Mouse (Mus musculus) midbrain, embryonic 14.5 days (tissue): ENCODE results near the gene Nedd9. TPM values are rescaled to one million over a fixed set of nuclear protein-coding genes. Genes with fewer than 3 reads are reported as not detected.

ENCODE experiments used
- ATAC-seq: fragments of 200-750 bp; cut with Nextera tagmentation; 2 replicates; pipeline ENCODE4 v1.8.0; 2017; ENCODE audit warnings: moderate number of reproducible peaks, moderate library complexity; ENCODE audit not compliant: low FRiP score, low TSS enrichment
- DNase-seq: peaks from one replicate; pipeline ENCODE4 v3.0.0-alpha.2; 2015
- H3K27ac ChIP-seq: fragments of 300-500 bp; sonication (generic); replicated peaks from 2 replicates; pipeline ENCODE4 v1.5.1; 2014; ENCODE audit warnings: mild to moderate bottlenecking, low read depth, low read length, moderate library complexity
- H3K27me3 ChIP-seq: fragments of 300-500 bp; sonication (generic); 2 replicates; pipeline ENCODE4 v1.6.1; 2014; ENCODE audit warnings: low read length, control low read depth, mixed read lengths; ENCODE audit not compliant: control insufficient read depth, insufficient read depth
- H3K36me3 ChIP-seq: fragments of 300-500 bp; sonication (generic); 2 replicates; pipeline ENCODE4 v1.6.1; 2014; ENCODE audit warnings: low read length, control low read depth; ENCODE audit not compliant: control insufficient read depth, insufficient read depth
- H3K4me1 ChIP-seq: fragments of 300-500 bp; sonication (generic); 2 replicates; pipeline ENCODE4 v1.6.1; 2014; ENCODE audit warnings: mild to moderate bottlenecking, antibody characterized with exemption, low read length, control low read depth; ENCODE audit not compliant: control insufficient read depth, insufficient read depth
- H3K4me2 ChIP-seq: fragments of 300-500 bp; sonication (generic); 2 replicates; pipeline ENCODE4 v1.6.1; 2014; ENCODE audit warnings: mild to moderate bottlenecking, low read length, moderate library complexity
- H3K4me3 ChIP-seq: fragments of 300-500 bp; sonication (generic); replicated peaks from 2 replicates; pipeline ENCODE4 v1.5.1; 2014; ENCODE audit warnings: low read depth, low read length
- H3K9ac ChIP-seq: fragments of 300-500 bp; sonication (generic); replicated peaks from 2 replicates; pipeline ENCODE4 v1.6.1; 2014; ENCODE audit warnings: mild to moderate bottlenecking, low read length, moderate library complexity
- H3K9me3 ChIP-seq: fragments of 300-500 bp; sonication (generic); 2 replicates; pipeline ENCODE4 v1.6.1; 2016; ENCODE audit warnings: low read length, control low read depth, mixed read lengths; ENCODE audit not compliant: control insufficient read depth
- WGBS: fragments of 180-500 bp; shearing (Covaris S2); extraction: QIAGEN DNeasy Blood & Tissue Kit; methylation state at CpG from one replicate; pipeline ENCODE4 v1.1.7; 2014; 5-methylcytosine and 5-hydroxymethylcytosine counted together
- polyA plus RNA-seq: library from polyadenylated mRNA; unstranded; fragments of >200 nt; fragmentation: Nextera tagmentation; extraction: Ambion mirVana; gene quantifications from 2 replicates; pipeline ENCODE4 v1.2.1, GENCODE M21; 2014

Gene Nedd9
- polyA plus RNA-seq, 1 experiment from 2014 or later, result 16.3 TPM

- H3K9ac ChIP-seq, result no peak overlapping the region
- H3K27ac ChIP-seq, result no peak overlapping the region
- WGBS, result 91% methylated on average over 3 of the region's 3 CpGs
- no peaks in the 10 kb centered on the region for H3K9me3 ChIP-seq
- DNase-seq (no peak), ATAC-seq (no peak)
- no peak overlapping the region for H3K4me2 ChIP-seq
- H3K36me3 ChIP-seq, result no peaks in the 10 kb centered on the region
- H3K4me3 ChIP-seq, result no peak overlapping the region
- H3K27me3 ChIP-seq, result no peaks in the 10 kb centered on the region
- no peaks in the 10 kb centered on the region for H3K4me1 ChIP-seq
These were observed 13.6 kb upstream of the Nedd9 start for GRCm38 (mm10) chr13:41500793-41501192.

DNA sequence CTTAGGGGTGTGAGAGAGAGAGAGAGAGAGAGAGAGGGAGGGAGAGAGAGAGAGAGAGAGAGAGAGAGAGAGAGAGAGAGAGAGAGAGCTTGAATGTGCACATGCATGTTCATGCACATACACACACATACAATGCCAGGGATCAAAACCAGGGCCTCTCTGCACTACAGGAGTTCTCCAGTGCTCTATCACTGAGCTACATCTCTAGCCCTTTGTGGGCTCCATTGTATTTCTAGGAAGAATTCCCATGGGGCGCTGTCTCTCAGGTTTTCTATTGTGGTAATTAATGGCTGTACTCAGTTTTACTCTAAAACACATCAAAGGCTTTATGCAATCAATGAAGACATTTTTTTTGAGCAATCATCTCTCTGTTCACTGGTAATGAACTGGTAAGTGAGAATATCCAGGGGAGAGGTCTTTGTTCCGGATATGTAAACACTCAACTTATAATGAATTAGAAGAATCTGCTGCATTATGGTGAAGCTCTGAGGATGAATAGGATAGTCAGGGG is 11.5 kb upstream of the Nedd9 start:
- no peak for DNase-seq
- no peak for ATAC-seq
- 87% methylated on average over 2 of the region's 2 CpGs for WGBS

DNA sequence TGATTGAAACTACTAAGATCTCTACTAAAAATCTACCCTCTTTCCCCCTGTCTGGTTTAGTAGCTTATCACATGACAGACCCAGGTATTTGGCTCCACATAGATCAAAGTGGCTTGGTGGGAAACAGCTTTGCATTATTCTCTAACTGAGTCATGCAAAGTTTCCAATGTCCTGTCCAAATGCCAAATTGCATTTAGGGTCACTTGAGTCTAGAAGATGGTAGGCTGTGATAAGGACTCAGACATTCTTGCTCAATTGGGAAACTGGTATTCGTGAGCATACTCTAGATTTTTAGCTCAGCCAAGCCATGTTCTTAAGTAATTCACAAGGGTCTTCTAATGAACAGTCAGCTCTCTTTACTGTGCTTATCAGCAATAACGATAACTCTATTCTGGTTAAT is 7.5 kb upstream of the Nedd9 start:
- DNase-seq (no peak), ATAC-seq (no peak)
- H3K4me1 ChIP-seq, result 0 out of 2 replicates have a peak, but pooled peaks cover 3% of the 10 kb centered on the region
- H3K4me2 ChIP-seq, result no peak overlapping the region
- no peak overlapping the region for H3K9ac ChIP-seq
- no peaks in the 10 kb centered on the region for H3K27me3 ChIP-seq
- H3K27ac ChIP-seq, result no peak overlapping the region
- 93% methylated on average over 2 of the region's 2 CpGs for WGBS
- no peaks in the 10 kb centered on the region for H3K36me3 ChIP-seq
- H3K4me3 ChIP-seq, result no peak overlapping the region
- no peaks in the 10 kb centered on the region for H3K9me3 ChIP-seq

More for the DNA sequence above, 11.5 kb upstream of the Nedd9 start:
- Histone ChIP-seq H3K4me2 (no peak overlapping the region), H3K27ac (no peak overlapping the region), H3K9me3 (no peaks in the 10 kb centered on the region), H3K4me3 (no peak overlapping the region), H3K27me3 (no peaks in the 10 kb centered on the region), H3K4me1 (no peaks in the 10 kb centered on the region), H3K36me3 (no peaks in the 10 kb centered on the region), H3K9ac (no peak overlapping the region)

DNA sequence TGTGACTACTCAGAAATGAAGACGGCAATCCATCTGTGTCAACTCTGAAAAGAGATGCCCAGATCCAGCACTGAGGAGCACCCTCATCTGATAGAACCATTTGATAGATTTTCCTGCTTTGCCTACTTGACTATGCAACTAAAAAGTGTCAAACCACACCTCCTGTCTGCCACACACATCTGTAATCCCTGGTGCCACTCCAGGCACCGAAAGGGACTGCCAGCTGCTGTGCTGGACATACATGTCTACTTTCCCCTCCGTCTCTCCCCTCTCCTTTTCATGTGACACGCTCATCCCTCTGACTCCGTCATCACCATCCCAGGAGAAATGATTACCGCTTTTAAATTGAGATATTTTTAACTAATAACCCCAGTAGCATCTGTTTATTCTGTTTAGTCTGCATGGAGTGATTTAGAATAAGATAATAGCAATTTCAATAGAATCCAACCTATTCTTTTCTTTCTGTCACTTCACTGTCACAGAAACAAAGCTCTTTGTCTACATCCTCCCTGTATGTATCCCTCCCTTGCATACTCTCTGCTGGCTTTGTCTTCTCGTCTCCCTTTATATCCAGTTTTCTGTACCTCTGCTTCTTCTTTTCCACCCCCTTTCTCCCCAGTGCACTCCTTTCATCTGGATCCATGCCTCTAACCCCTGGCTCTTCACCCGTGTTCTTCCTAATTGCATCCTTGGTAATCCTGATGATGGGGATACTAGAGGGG is 5.0 kb upstream of the Nedd9 start:
- H3K4me2 ChIP-seq, result no peak overlapping the region
- no peak overlapping the region for H3K27ac ChIP-seq
- no peaks in the 10 kb centered on the region for H3K9me3 ChIP-seq
- no peak overlapping the region for H3K9ac ChIP-seq
- no peak for DNase-seq
- 0 out of 2 replicates have a peak, but pooled peaks cover 3% of the 10 kb centered on the region for H3K4me1 ChIP-seq
- H3K36me3 ChIP-seq, result no peaks in the 10 kb centered on the region
- no peak for ATAC-seq
- H3K27me3 ChIP-seq, result no peaks in the 10 kb centered on the region
- WGBS, result 55% methylated on average over 8 of the region's 8 CpGs
- no peak overlapping the region for H3K4me3 ChIP-seq

GRCm38 (mm10) chr13:41491522-41491921 is 4.4 kb upstream of the Nedd9 start:
- H3K4me1 ChIP-seq, result 0 out of 2 replicates have a peak, but pooled peaks cover 3% of the 10 kb centered on the region
- H3K27ac ChIP-seq, result no peak overlapping the region
- H3K4me3 ChIP-seq, result no peak overlapping the region
- H3K4me2 ChIP-seq, result no peak overlapping the region
- H3K36me3 ChIP-seq, result no peaks in the 10 kb centered on the region
- no peaks in the 10 kb centered on the region for H3K9me3 ChIP-seq
- no peak overlapping the region for H3K9ac ChIP-seq
- DNase-seq, result no peak
- WGBS, result 84% methylated on average over 7 of the region's 7 CpGs
- no peak for ATAC-seq
- H3K27me3 ChIP-seq, result no peaks in the 10 kb centered on the region

GRCm38 (mm10) chr13:41490282-41490681 is 3.1 kb upstream of the Nedd9 start:
- H3K27ac ChIP-seq, result no peak overlapping the region
- H3K9ac ChIP-seq, result no peak overlapping the region
- no peak for ATAC-seq
- DNase-seq, result no peak
- 0 out of 2 replicates have a peak, but pooled peaks cover 3% of the 10 kb centered on the region for H3K4me1 ChIP-seq
- no peak overlapping the region for H3K4me3 ChIP-seq
- H3K4me2 ChIP-seq, result no peak overlapping the region
- H3K36me3 ChIP-seq, result no peaks in the 10 kb centered on the region
- H3K9me3 ChIP-seq, result no peaks in the 10 kb centered on the region
- 89% methylated on average over 8 of the region's 8 CpGs for WGBS
- H3K27me3 ChIP-seq, result no peaks in the 10 kb centered on the region

DNA sequence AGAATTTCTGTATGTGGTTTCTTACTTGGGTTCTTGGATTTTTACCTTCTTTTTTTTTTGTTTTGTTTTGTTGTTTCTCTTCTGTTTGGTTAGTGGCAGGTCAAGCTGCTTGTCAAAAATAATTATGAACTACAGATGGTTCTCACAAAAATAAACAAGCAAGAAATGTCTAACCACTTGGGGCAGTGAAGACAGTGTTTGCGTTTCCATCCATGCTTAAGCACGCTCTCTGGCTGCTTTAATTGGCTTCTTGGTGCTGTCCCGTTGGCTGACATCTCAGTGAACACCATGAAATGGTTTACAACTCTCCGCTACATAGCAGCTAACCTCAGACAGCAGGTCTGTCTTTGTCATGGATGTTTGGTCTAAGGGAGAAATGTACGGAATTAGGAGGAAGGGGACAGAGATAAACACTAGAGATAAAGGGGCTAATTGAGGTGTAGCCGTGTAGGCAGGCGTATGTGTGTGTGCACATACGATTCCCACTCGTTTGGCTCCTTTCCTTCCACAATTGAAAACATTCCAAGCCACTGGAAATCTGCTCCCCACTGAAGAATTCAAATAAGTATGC is 2.6 kb upstream of the Nedd9 start:
- DNase-seq, result no peak
- no peak overlapping the region for H3K4me3 ChIP-seq
- no peak overlapping the region for H3K9ac ChIP-seq
- WGBS, result 69% methylated on average over 9 of the region's 9 CpGs
- ATAC-seq, result no peak
- no peaks in the 10 kb centered on the region for H3K36me3 ChIP-seq
- no peak overlapping the region for H3K4me2 ChIP-seq
- no peaks in the 10 kb centered on the region for H3K27me3 ChIP-seq
- H3K27ac ChIP-seq, result no peak overlapping the region
- 0 out of 2 replicates have a peak, but pooled peaks cover 3% of the 10 kb centered on the region for H3K4me1 ChIP-seq
- H3K9me3 ChIP-seq, result no peaks in the 10 kb centered on the region

DNA sequence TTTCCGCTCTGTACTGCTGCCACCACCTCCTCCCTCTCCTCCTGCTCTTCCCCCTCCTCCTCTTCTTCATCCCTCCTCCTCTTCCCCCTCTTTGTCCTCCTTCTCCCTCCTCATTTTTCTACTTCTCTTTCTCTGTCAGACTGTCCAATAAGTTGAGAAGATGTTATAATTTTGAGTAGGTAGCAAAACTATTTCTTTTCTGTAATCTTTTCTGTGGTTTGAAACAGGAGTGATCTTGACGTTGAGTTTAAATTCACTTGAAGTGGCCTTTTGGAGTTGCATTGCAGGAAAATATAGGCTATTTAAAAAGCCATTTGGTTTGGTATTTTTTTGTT is 214 bp upstream of the Nedd9 start:
- H3K27me3 ChIP-seq, result no peaks in the 10 kb centered on the region
- H3K9ac ChIP-seq, result no peak overlapping the region
- DNase-seq, result no peak
- no peak overlapping the region for H3K4me3 ChIP-seq
- no peak overlapping the region for H3K27ac ChIP-seq
- H3K4me2 ChIP-seq, result no peak overlapping the region
- H3K36me3 ChIP-seq, result no peaks in the 10 kb centered on the region
- peaks cover 2% of the 10 kb centered on the region; the same call in 1 of the 2 replicates for H3K4me1 ChIP-seq
- ATAC-seq, result no peak
- WGBS, result 87% methylated on average over 2 of the region's 2 CpGs
- H3K9me3 ChIP-seq, result no peaks in the 10 kb centered on the region

DNA sequence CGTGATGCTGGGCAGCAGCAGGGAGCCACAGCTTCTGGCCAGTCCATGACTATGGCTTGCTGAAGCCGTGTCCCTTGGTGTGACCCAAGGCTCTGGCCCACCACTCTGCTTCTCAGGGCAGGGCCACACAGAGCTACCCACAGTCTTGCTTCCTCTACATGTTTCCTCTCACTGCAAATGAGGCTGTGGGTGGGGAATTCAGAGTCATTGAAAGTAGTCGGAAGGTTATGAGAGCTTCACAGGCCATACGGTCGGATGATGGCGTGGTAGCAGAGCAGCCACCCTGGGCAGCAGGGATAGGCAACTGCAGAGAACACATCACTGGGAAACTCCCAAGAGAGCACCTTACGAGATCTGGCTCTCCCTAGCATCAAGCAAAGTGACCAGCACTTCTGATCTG is 3.2 kb downstream of the Nedd9 start:
- Histone ChIP-seq H3K4me2 (no peak overlapping the region), H3K27me3 (no peaks in the 10 kb centered on the region), H3K4me1 (no peaks in the 10 kb centered on the region; the same call in 1 of the 2 replicates), H3K4me3 (no peak overlapping the region), H3K9ac (no peak overlapping the region), H3K36me3 (no peaks in the 10 kb centered on the region), H3K9me3 (no peaks in the 10 kb centered on the region), H3K27ac (no peak overlapping the region)
- WGBS, result 90% methylated on average over 7 of the region's 7 CpGs
- ATAC-seq, result no peak
- no peak for DNase-seq
